Comparison of ENCODE assay signal across 7 mouse cellular contexts in genomic region chr12:113157002-113157401, GRCm38 (mm10). TPM values are rescaled to one million over a fixed set of nuclear protein-coding genes. Genes with fewer than 3 reads are reported as not detected.
DNase-seq lines count a peak whose midpoint lies in the region; ATAC-seq lines count a peak whose summit lies in the region.

No protein-coding gene starts in this region.

- H3K9me3 ChIP-seq in neural tube, embryonic 11.5 days (ENCODE audit: control insufficient read depth, low read length): no peaks in the 10 kb centered on the region
- H3K9me3 ChIP-seq in forebrain, embryonic 12.5 days: no peaks in the 10 kb centered on the region
- H3K9me3 ChIP-seq in limb, embryonic 12.5 days: no peaks in the 10 kb centered on the region
- no peaks in the 10 kb centered on the region for H3K9me3 ChIP-seq in stomach, embryonic 15.5 days

- DNase-seq in neural tube, embryonic 11.5 days (ENCODE audit: low spot score): no peak
- no peak for DNase-seq in neural tube, embryonic 10.5 days (ENCODE audit: extremely low spot score, low spot score)
- no peak for DNase-seq in retina, postnatal 1 day
- DNase-seq in urinary bladder, postnatal 14 days (ENCODE audit: low spot score): no peak

- 40% methylated on average over 8 of the region's 8 CpGs for WGBS in neural tube, embryonic 11.5 days
- 31% methylated on average over 8 of the region's 8 CpGs for WGBS in forebrain, embryonic 12.5 days
- WGBS in limb, embryonic 12.5 days: 40% methylated on average over 8 of the region's 8 CpGs
- 28% methylated on average over 8 of the region's 8 CpGs for WGBS in stomach, embryonic 15.5 days

- H3K36me3 ChIP-seq in neural tube, embryonic 11.5 days (ENCODE audit: control insufficient read depth, insufficient read depth, low read length): peaks cover 5% of the 10 kb centered on the region; the same call in 1 of the 2 replicates
- H3K36me3 ChIP-seq in forebrain, embryonic 12.5 days (replicated peaks): peaks cover 13% of the 10 kb centered on the region
- H3K36me3 ChIP-seq in limb, embryonic 12.5 days: peaks cover 27% of the 10 kb centered on the region
- no peaks in the 10 kb centered on the region for H3K36me3 ChIP-seq in stomach, embryonic 15.5 days

- peak overlapping the region; percentile 59 for H3K4me3 ChIP-seq in neural tube, embryonic 11.5 days (ENCODE audit: low read depth, low read length)
- H3K4me3 ChIP-seq in forebrain, embryonic 12.5 days (replicated peaks): peak overlapping the region; percentile 67
- H3K4me3 ChIP-seq in limb, embryonic 12.5 days (replicated peaks): peak overlapping the region; percentile 63
- H3K4me3 ChIP-seq in stomach, embryonic 15.5 days (replicated peaks): peak overlapping the region; percentile 56

- H3K27me3 ChIP-seq in neural tube, embryonic 11.5 days (ENCODE audit: control insufficient read depth, insufficient read depth, low read length): peaks cover 11% of the 10 kb centered on the region
- peaks cover 29% of the 10 kb centered on the region for H3K27me3 ChIP-seq in forebrain, embryonic 12.5 days
- peaks cover 20% of the 10 kb centered on the region for H3K27me3 ChIP-seq in limb, embryonic 12.5 days
- H3K27me3 ChIP-seq in stomach, embryonic 15.5 days (replicated peaks): 0 out of 2 replicates have a peak, but pooled peaks cover 6% of the 10 kb centered on the region

- peaks cover 10% of the 10 kb centered on the region for H3K4me1 ChIP-seq in neural tube, embryonic 11.5 days (ENCODE audit: control insufficient read depth, insufficient read depth, low read length)
- H3K4me1 ChIP-seq in forebrain, embryonic 12.5 days: peaks cover 26% of the 10 kb centered on the region
- H3K4me1 ChIP-seq in limb, embryonic 12.5 days (replicated peaks): peaks cover 23% of the 10 kb centered on the region
- peaks cover 26% of the 10 kb centered on the region for H3K4me1 ChIP-seq in stomach, embryonic 15.5 days

- peak overlapping the region; percentile 62 for H3K9ac ChIP-seq in neural tube, embryonic 11.5 days (ENCODE audit: low read length)
- H3K9ac ChIP-seq in forebrain, embryonic 12.5 days: peak overlapping the region; percentile 72
- peak overlapping the region; percentile 60 for H3K9ac ChIP-seq in limb, embryonic 12.5 days (replicated peaks)
- H3K9ac ChIP-seq in stomach, embryonic 15.5 days: peak overlapping the region; percentile 32

- no peak for ATAC-seq in neural tube, embryonic 11.5 days (ENCODE audit: insufficient read depth, low FRiP score, low TSS enrichment)
- no peak for ATAC-seq in forebrain, embryonic 12.5 days (ENCODE audit: low FRiP score)
- ATAC-seq in limb, embryonic 12.5 days (ENCODE audit: insufficient number of reproducible peaks, insufficient read depth, low FRiP score, low TSS enrichment, low read depth): no peak
- no peak for ATAC-seq in stomach, embryonic 15.5 days (ENCODE audit: insufficient read depth, low FRiP score, low read depth)

- H3K4me2 ChIP-seq in neural tube, embryonic 11.5 days (ENCODE audit: low read depth): peak overlapping the region; percentile 82
- H3K4me2 ChIP-seq in forebrain, embryonic 12.5 days: peak overlapping the region; percentile 91
- peak overlapping the region; percentile 83 for H3K4me2 ChIP-seq in limb, embryonic 12.5 days
- H3K4me2 ChIP-seq in stomach, embryonic 15.5 days: peak overlapping the region; percentile 69

- H3K27ac ChIP-seq in neural tube, embryonic 11.5 days (ENCODE audit: low read depth, low read length): no peak overlapping the region
- no peak overlapping the region for H3K27ac ChIP-seq in forebrain, embryonic 12.5 days
- no peak overlapping the region for H3K27ac ChIP-seq in limb, embryonic 12.5 days
- peak overlapping the region; percentile 71 for H3K27ac ChIP-seq in stomach, embryonic 15.5 days

RNA-seq across cellular contexts. Expression of gene Tedc1, which starts 0.8 kb away (rescaled TPM):
- 30.6 and 36.0 TPM in 2 replicates for polyA plus RNA-seq in neural tube, embryonic 11.5 days (2014; fragmentation: Nextera tagmentation; extraction: Ambion mirVana)
- polyA plus RNA-seq in forebrain, embryonic 12.5 days (2016; fragmentation: Nextera tagmentation; extraction: Ambion mirVana): 48.3 and 49.6 TPM in 2 replicates
- 44.1 and 44.6 TPM in 2 replicates for polyA plus RNA-seq in limb, embryonic 12.5 days (2016; fragmentation: Nextera tagmentation; extraction: Ambion mirVana)
- polyA plus RNA-seq in stomach, embryonic 15.5 days (2015; fragmentation: Nextera tagmentation; extraction: Ambion mirVana): 26.0 and 32.1 TPM in 2 replicates

RNA-seq across cellular contexts. Expression of gene Crip1, which starts 10.9 kb away (rescaled TPM):
- polyA plus RNA-seq in neural tube, embryonic 11.5 days (2014; fragmentation: Nextera tagmentation; extraction: Ambion mirVana): 53.3 and 58.2 TPM in 2 replicates
- polyA plus RNA-seq in forebrain, embryonic 12.5 days (2016; fragmentation: Nextera tagmentation; extraction: Ambion mirVana): 48.5 and 62.0 TPM in 2 replicates
- polyA plus RNA-seq in limb, embryonic 12.5 days (2016; fragmentation: Nextera tagmentation; extraction: Ambion mirVana): 71.0 and 73.2 TPM in 2 replicates
- polyA plus RNA-seq in stomach, embryonic 15.5 days (2015; fragmentation: Nextera tagmentation; extraction: Ambion mirVana): 312 and 313 TPM in 2 replicates

RNA-seq across cellular contexts. Expression of gene Crip2, which starts 17.0 kb away (rescaled TPM):
- 198 and 211 TPM in 2 replicates for polyA plus RNA-seq in neural tube, embryonic 11.5 days (2014; fragmentation: Nextera tagmentation; extraction: Ambion mirVana)
- 223 and 227 TPM in 2 replicates for polyA plus RNA-seq in forebrain, embryonic 12.5 days (2016; fragmentation: Nextera tagmentation; extraction: Ambion mirVana)
- 51.4 and 53.7 TPM in 2 replicates for polyA plus RNA-seq in limb, embryonic 12.5 days (2016; fragmentation: Nextera tagmentation; extraction: Ambion mirVana)
- 125 and 130 TPM in 2 replicates for polyA plus RNA-seq in stomach, embryonic 15.5 days (2015; fragmentation: Nextera tagmentation; extraction: Ambion mirVana)

RNA-seq across cellular contexts. Expression of gene Tmem121, which starts 28.7 kb away (rescaled TPM):
- polyA plus RNA-seq in neural tube, embryonic 11.5 days (2014; fragmentation: Nextera tagmentation; extraction: Ambion mirVana): 13.2 and 13.7 TPM in 2 replicates
- 21.6 and 21.9 TPM in 2 replicates for polyA plus RNA-seq in forebrain, embryonic 12.5 days (2016; fragmentation: Nextera tagmentation; extraction: Ambion mirVana)
- polyA plus RNA-seq in limb, embryonic 12.5 days (2016; fragmentation: Nextera tagmentation; extraction: Ambion mirVana): 17.5 and 18.7 TPM in 2 replicates
- 8.4 and 10.5 TPM in 2 replicates for polyA plus RNA-seq in stomach, embryonic 15.5 days (2015; fragmentation: Nextera tagmentation; extraction: Ambion mirVana)

RNA-seq across cellular contexts. Expression of gene Mta1, which starts 58.9 kb away (rescaled TPM):
- polyA plus RNA-seq in neural tube, embryonic 11.5 days (2014; fragmentation: Nextera tagmentation; extraction: Ambion mirVana): 21.5 and 21.9 TPM in 2 replicates
- polyA plus RNA-seq in forebrain, embryonic 12.5 days (2016; fragmentation: Nextera tagmentation; extraction: Ambion mirVana): 22.2 and 22.7 TPM in 2 replicates
- 19.3 and 20.5 TPM in 2 replicates for polyA plus RNA-seq in limb, embryonic 12.5 days (2016; fragmentation: Nextera tagmentation; extraction: Ambion mirVana)
- polyA plus RNA-seq in stomach, embryonic 15.5 days (2015; fragmentation: Nextera tagmentation; extraction: Ambion mirVana): 11.2 and 12.2 TPM in 2 replicates
